In the genomic region with DNA sequence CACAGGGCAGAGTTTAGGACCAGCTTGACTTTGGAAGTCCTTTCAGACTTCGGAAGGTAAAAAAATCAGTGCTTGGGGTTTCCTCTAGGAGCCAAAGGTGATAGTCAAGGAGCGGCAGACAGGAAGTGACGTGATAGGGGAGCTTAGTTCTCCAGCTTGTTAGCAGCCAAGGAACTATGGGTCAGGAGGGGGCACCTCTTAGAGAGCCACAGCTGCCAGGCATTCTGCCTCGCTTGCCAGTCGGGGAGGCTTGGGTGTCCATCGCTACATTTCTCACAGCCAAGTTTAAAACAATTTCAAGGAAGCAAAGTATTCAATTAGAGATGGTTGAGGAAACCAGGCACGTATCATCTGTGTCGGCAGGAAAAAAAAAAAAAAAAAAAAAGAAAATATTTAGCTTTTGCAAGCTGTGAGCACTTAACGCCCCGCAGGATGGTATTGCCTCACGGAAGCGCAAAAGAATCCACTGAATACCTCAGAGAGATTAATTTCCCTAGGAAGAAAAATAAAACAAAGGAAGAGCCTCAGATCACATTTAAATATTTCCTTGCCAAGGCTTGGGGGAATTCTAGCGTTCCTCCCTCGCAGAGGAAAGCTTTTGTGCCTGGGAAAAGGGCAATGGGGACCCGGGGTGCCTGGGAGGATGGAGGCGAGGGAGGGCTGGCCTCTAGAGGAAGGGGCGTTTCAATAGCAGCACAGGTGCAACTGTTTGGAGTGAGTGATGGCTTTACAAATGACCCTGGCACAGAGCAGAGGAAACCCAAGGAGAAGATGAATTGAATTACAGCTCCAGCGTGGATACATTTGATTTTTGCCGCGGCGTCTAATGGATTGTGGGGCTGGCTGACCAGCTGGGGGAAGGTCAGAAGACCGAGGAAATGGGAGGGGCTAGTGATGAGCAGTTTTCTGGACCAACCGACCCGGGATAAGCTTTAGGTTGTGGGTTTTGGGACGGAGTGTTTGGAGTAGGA, we compare ENCODE assay signal across 8 mouse cellular contexts.
A peak's percentile ranks its signal among the peaks of the same experiment; 100 is the strongest.
DNase-seq lines count a peak whose midpoint lies in the region; ATAC-seq and TF ChIP-seq lines count a peak whose summit lies in the region.

No protein-coding gene starts in this region.

- no peak for DNase-seq in gastrocnemius, adult 2 months
- no peak for DNase-seq in gastrocnemius, adult 18-20 months (ENCODE audit: low spot score)
- peak; percentile 44 for DNase-seq in Muller cell, postnatal 12 days (ENCODE audit: inconsistent ontology term)
- DNase-seq in heart, adult 8-10 months (ENCODE audit: low spot score): peak; percentile 2
- DNase-seq in kidney, postnatal 4 days: peak; percentile 38 to 51
- DNase-seq in urinary bladder, adult 2 months (ENCODE audit: low spot score): no peak

- H3K9ac ChIP-seq in neural tube, embryonic 12.5 days: peak overlapping the region; percentile 38; the same call in 1 of the 2 replicates

- H3K4me2 ChIP-seq in neural tube, embryonic 12.5 days (replicated peaks): peak overlapping the region; percentile 63

- H3K27ac ChIP-seq in gastrocnemius, adult 2 months: no peak overlapping the region
- H3K27ac ChIP-seq in neural tube, embryonic 12.5 days: no peak overlapping the region

- H3K4me3 ChIP-seq in gastrocnemius, adult 2 months: peak overlapping the region; percentile 55
- peak overlapping the region; percentile 21; the same call in 1 of the 2 replicates for H3K4me3 ChIP-seq in neural tube, embryonic 12.5 days

- peaks cover 5% of the 10 kb centered on the region; the same call in 1 of the 2 replicates for H3K4me1 ChIP-seq in neural tube, embryonic 12.5 days

- intact Hi-C loops in gastrocnemius, adult 2 months (cut with DNase I): no loop called here

- no peaks in the 10 kb centered on the region for H3K36me3 ChIP-seq in neural tube, embryonic 12.5 days

- no peak for TF ChIP-seq CTCF in gastrocnemius, adult 2 months (IDR thresholded peaks at IDR 0.05)

- ATAC-seq in neural tube, embryonic 12.5 days (ENCODE audit: low FRiP score, low read depth): peak; percentile 45; the same call in 1 of the 2 replicates
- ATAC-seq in granulocyte monocyte progenitor cell, adult 5-6 weeks (replicated peaks; ENCODE audit: poor library complexity, severe bottlenecking): no peak

- no peaks in the 10 kb centered on the region for H3K27me3 ChIP-seq in neural tube, embryonic 12.5 days (replicated peaks)

- WGBS in neural tube, embryonic 12.5 days: 13% methylated on average over 25 of the region's 25 CpGs

- H3K9me3 ChIP-seq in neural tube, embryonic 12.5 days: no peaks in the 10 kb centered on the region

Comparison
In these comparisons a context has a peak if more than half of its experiments do, and no peak if none do; other contexts are left out.
1. DNase-seq: peak in Muller cell, postnatal 12 days (single experiment), heart, adult 8-10 months (single experiment) and kidney, postnatal 4 days (2 of 2); none in gastrocnemius, adult 2 months (single experiment), gastrocnemius, adult 18-20 months (single experiment) and urinary bladder, adult 2 months (single experiment).